Mouse (Mus musculus): ENCODE data around the gene Sned1.
"Not testable (repeated sequence)": the region's sequence is repeated elsewhere in the genome, so short reads cannot be mapped to it uniquely, and the experiment has no call there.

The Sned1 gene

DNA sequence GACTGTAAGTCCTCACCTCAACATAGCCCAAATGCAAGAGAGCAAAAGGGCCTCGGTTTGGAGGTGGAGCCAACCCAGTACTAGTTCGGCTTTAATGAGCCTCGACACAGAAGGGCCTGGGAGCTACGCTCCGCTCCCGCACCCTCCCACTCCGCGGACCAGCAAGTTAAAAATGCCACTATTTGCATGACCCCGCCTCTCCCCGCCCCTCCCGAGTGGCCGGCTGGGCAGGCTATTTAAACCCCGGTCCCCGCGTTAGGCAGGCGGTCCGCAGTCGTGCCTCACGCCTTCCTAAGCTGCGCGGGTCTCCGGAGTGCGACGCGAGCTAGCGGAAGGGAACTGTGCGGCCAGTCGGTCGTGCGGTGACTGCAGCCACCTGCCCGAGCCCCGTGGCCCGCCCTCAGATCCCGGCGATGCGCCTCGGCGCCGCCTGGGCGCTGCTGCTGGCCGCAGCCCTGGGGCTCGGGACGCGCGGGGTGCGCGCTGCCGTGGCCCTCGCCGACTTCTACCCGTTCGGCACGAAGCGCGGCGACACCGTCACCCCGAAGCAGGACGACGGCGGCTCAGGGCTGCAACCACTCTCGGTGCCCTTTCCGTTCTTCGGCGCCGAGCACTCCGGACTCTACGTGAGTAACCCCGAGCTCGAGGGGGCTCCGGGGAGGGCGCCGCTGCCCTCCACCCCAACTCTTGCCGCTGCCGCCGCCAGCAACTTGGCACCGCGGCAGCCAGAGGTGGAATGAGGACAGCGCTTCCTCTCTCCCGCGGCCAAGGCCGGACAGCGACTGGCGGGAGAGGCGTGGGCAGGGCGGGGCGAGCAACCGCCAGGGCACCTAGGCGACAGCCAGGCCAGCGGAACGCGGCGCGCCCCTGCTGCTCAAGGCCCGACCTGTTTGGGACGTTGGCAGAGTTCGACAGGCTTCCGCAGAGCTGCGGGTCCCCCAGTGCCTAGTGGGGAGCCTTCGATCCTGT is at the start of gene Sned1:
Sned1 (plus strand) TSS at position 266 of the 969 bp plus-strand sequence.
- peak; percentile 53 to 58 for DNase-seq (ENCODE audit: low spot score in 2 of 2)

DNA sequence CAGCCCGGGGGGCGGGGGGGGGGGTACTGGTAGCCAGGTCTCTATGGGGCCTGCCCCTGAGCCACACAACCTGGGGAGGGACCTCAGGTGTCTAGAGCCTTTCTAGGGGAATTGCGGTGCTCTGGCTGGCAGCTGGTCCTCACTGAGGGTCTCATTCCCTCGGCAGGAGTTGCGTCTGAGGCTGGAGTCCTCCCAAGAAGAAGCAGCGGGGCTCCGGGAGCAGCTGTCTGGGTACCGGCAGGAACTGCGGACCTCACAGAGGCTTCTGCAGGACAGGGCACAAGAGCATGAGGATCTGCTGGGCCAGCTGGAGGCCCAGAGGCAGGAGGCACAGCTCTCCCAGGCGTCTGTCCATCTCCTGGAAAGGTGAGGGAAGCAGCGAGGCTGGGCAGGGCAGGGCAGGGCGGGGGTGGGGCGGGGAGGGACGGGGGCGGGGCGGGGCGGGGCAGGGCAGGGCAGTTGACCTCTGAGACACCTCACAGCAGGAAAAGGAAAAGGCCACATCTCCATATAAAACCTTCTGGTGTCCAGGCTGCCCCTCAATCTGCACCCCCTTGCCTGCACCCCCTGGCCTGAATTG is 44.8 kb upstream of the Sned1 start:
- no peak for DNase-seq (ENCODE audit: low spot score in 2 of 2)

DNA sequence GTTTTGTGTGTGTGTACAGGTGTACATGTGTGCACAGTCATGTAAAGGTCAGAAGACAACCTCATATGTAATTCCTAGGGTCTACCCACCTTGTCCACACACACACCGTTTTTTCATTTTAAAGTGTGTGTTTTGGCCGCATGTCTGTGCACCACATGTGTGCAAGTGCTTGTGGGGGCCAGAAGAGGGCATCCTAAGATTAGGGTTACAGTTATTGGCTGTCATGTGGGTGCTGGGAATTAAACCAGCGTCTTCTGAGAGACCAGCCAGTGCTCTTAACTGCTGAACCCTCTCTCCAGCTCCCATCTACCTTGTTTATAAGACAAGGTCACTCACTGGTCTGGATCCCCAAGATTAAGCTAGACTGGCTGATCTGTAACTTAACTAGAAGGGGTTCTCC is 40.7 kb upstream of the Sned1 start:
- no peak for DNase-seq (ENCODE audit: low spot score in 2 of 2)

DNA sequence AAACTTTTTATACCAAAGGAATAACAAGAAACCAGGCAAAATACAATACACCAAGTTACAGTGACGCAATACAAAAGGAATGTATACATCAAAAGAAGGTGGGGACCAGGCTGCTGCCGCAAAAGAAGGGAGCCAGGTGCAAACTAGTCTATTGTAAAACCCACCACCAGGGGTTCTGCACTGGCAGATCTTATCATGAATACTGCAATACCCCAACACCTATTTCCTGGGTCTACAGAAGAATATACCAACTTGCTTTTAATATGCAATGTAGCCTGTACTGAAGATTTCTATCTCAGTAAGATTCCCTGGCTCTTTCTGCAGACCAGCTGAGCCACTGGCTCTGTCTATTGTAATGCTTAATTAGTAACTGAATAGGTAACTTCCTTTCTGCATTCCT is 38.2 kb upstream of the Sned1 start:
- DNase-seq (ENCODE audit: low spot score in 2 of 2) = not testable (repeated sequence)

DNA sequence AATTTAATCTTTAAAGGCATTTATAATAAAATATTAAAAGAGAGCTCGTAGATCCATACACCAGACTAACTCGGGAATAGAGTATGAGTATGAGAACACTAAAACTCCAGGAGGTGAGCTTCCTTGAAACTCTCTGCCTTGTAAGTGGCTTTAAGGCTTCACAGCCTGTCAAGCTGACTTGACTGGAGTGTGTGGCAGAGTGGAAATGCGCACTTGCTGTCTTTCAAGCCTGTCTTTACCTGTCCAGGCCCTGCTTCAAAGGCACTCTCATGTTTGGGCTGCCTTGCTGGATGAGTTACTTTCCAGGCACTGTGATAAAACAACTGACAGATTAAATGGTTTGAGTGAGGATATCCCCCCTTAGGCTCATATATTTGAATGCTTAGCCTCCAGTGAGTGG is 37.7 kb upstream of the Sned1 start:
- no peak for DNase-seq (ENCODE audit: low spot score in 2 of 2)

DNA sequence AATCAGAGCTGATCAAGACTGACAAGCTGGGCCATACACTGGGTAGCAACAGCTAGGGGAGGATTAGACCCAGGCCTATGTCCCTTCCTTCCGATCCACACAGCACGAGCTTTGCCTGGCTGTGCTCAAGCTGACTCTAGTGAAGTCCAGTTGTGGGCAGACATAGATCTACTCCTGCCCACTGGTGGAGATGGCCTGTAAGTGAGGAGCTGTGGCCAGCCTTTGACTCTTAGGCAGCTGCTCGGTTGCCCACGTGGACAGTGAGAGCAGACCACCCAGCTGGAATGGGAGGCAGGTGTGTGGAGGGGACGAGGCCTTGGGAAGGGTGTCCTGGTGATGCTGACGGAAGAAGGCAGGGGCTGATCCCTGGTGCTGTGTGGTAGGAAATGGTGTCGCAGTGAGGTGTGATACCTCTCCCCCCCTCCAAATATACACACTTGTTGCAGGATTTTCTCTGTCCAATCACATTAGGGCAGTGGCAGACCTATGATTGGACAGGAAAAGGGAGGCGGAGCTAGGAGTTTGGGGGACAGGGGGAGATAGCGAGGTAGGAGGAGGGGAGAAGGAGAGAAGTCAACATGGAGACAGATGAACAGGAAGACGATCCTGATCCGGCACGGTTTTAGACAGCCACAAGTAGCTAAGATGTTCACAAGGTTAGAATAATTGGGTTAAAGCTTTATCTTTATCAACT is 29.2 kb upstream of the Sned1 start:
- no peak for DNase-seq (ENCODE audit: low spot score in 2 of 2)

DNA sequence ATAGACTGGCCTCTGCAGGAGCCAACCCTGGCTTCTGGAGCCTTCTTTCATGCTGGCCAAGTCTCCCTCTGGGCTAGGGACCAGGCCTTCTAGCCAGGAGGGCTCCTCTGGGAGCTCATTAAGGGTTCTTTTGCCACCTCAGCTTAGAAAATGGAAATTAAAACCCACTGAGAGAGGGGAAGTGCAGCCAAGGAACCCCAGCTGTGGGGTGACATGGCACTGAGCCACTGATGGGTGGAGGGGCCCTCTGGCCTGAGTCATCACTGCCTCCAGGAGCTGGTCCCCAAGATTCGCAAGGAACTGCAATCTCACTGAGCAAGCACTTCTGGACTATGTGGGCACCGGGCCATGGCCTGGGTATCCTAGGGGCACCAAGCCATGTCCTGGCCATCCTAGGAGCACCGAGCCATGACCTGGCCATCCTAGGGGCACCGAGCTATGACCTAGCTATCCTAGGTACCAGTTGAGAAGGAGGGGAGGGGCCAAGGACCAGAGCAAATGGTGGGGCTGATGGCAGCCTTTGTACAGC is 28.0 kb upstream of the Sned1 start:
- DNase-seq (ENCODE audit: low spot score in 2 of 2) = no peak

DNA sequence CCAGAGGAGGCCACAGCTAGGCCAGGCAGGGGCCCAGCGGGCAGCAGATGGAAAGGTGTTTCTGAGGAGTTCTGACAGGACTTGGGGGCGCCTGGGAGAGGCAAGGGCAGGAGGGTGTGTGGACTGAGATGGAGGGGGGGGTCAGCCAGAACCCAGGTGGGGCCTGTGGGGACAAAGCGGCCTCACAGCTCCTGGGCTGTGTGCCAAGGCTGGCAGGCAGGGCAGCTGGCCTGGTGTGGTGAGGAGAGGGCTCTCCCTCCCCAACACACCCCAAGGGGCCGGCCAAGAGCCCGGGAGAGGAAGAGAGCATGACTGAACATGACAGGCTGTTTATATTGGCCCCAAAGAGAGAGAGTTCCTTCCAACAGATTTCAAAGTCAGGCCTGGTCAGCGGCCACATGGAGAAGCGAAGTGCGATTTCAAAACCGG is 25.4 kb upstream of the Sned1 start:
- no peak for DNase-seq (ENCODE audit: low spot score in 2 of 2)

DNA sequence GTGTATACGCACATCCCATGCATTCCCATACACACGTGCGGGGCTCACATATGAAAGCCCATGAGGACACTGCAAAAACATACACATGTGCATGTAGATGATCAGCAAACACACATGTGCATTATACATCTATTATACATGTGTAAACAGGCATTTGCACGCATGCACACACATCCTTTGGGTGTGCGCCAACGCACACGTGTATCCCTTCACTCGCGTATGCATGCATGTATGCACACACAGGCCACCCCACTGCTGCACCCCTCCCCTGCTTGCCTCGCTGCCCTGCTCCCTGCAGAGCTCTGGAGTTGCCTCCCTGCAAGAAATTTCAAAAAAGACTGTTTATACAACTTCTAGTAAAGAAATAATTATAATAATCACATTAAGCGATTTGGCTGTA is 24.6 kb upstream of the Sned1 start:
- no peak for DNase-seq (ENCODE audit: low spot score in 2 of 2)

DNA sequence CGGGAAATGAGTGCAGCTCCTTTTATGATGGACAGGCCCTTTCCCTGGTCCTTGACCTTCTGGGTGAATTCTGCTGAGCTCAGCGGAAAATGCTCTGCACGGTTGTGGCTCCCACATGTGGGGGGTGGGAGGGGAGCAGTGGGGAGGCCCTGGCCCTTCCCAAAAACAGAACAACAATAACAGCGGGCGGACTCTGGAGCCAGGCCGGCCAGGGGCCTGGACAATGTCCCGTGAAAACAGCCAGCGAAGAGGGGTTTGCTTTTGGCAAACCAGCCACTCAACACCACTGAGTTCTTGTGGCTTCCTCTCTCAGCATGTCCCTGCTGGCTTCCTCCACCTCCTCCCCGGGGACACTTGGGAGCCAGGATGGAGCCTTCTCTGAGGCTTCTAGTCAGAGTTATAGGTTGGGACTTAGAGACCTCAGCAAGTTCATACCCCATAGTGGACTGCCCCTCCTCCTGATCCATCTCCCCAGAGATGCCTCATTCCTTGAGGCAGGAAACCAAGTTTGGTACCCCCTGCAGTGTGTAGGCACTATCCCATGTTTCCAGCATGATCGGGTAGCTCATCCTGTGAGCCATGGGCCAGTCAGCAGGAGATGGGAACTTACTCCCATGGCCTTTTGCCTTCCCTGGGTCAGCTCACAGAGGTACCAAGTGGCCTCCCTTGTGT is 24.0 kb upstream of the Sned1 start:
- DNase-seq (ENCODE audit: low spot score in 2 of 2) = no peak

DNA sequence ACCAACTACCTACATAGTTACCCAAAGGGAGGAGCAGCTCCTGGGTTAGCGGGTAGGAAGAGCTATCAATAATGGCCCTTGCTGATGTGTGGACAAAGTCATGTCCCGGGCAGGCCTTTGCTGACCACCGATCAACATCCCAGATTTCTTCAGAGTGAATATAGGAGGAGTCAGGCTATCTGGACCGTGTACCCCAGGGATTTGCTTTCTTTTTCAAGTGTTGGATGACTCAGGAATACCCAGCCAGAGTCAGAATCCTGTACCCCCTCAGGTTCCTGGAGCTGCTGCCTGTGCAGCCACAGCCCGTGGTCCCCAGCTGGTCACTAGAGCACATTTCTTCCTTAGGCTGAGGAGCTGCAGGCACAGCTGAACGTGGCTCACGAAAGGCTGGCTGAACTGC is 23.2 kb upstream of the Sned1 start:
- no peak for DNase-seq (ENCODE audit: low spot score in 2 of 2)

DNA sequence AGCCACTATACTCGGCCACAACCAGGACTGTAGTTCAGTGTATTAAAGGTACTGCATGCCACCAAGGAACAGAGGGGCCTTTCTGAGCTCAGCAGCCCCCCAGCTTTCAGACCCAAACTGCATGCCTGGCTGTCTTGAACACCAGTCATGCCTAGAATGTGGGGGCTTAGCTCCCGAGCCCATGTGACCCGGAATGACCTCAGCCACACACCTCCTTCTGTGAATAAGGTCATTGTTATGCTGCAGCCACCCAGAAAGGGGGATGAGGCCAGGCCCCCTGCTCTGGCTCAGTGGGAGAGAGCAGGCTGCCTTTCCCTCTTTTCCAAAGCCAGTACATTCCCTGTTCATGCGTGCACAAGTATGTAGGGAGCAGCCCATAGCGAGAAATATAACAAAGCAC is 21.0 kb upstream of the Sned1 start:
- DNase-seq (ENCODE audit: low spot score in 2 of 2) = no peak

DNA sequence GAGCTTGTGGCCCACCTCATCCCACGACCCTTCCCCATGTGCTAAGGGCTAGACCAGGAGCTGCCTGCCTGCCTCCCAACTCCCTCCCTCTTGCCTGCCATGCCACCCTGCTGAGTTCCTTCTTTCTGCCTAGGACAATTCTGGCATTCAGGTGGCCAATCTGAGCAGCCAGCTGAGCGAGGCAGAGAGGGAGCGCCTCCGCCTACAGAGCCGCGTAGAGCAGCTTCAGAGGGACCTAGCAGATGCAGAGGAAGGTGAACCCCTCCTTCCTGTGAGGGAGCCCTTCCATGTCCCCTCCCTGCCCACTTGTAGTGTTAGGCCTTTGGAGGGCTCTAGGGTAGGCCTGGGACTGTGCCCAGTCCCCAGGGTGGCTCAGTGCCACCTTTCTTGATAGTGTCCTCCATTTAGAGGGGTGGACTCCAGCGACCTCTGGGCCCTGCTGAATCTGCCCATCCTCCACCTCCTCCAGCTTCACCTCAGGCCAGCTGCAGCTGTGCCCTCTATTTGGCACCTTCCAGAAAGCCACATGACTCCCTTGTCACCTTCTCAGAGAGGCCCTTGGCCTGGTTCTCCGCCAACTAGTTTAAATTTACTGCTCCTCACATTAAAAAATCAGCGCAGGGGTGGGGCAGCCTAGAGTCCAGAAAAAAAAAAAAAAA is 18.7 kb upstream of the Sned1 start:
- DNase-seq (ENCODE audit: low spot score in 2 of 2) = no peak

DNA sequence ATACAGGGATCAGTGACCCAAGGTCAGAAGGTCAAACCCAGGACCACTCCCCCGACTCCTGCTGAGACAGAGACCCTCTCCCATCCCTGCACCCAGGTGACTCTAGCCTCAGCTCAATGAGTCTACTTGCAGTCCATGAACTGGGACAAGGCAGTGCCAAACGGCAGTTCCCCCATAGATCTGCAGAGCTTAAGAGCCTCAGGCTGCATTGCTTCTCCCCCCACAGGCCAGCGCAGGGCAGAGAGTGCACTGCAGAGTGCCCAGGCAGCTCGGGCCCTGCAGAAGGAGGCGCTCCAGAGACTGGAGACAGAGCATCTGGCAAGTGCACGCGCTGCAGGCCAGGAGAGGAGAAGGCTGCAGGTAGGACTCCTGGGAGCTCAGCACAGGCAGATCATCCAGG is 18.1 kb upstream of the Sned1 start:
- DNase-seq (ENCODE audit: low spot score in 2 of 2) = no peak

DNA sequence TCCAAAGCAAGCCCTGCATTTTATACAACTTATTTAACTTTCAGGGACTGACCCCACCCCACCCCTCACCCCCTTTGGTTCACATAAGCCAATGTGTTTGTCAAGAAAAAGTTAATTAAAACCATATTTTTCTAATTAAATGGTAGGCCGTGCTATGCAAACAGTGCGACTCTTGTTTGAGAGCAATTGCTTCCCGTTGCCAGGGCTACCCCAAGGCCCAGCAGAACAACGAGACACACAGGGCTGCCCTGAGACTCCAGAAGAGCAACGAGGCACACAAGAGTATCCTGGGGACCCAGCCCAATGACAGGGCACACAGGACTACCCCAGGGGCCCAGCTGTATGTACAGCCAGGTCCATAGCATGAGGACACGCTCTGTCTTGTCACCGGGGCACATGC is 14.9 kb upstream of the Sned1 start:
- DNase-seq (ENCODE audit: low spot score in 2 of 2) = no peak

DNA sequence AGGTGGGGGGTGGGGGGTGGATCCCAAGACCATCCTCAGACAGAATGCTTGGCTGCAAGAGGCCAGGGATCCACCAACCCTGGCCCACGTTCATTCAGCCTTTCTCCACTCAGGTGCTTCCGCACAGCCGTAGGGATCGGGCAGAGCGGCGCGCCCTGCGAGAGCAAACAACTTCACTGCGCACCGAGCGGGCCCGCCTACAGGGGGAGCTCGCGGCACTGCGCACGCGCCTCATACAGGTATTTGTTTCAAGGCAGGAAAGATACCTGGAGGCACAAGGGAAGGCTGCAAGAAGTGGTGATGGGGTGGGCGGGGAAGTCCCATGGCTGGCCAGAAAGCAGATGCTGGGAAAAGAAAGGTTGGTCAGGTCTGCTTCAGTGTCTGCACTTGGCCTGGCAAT is 11.7 kb upstream of the Sned1 start:
- DNase-seq (ENCODE audit: low spot score in 2 of 2) = no peak

DNA sequence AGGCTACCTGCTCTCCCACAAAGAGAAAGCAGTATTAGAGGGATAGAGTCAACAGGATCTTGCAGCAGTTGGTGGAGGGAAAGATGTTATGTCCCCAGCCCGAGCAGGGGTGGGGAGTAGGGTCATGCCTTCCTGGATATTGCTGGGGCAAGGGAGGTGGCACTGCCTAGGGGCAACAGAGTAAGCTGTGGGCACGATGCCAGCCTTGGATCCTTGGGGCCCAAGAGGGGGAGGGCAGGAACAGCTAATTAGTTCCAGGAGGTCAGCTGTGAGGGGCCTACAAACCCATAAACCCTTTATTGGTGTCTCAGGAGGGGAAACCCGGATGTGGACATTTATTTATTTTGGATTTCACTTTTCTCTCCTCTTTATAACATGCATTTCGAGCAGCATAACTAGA is 10.4 kb upstream of the Sned1 start:
- no peak for DNase-seq (ENCODE audit: low spot score in 2 of 2)

DNA sequence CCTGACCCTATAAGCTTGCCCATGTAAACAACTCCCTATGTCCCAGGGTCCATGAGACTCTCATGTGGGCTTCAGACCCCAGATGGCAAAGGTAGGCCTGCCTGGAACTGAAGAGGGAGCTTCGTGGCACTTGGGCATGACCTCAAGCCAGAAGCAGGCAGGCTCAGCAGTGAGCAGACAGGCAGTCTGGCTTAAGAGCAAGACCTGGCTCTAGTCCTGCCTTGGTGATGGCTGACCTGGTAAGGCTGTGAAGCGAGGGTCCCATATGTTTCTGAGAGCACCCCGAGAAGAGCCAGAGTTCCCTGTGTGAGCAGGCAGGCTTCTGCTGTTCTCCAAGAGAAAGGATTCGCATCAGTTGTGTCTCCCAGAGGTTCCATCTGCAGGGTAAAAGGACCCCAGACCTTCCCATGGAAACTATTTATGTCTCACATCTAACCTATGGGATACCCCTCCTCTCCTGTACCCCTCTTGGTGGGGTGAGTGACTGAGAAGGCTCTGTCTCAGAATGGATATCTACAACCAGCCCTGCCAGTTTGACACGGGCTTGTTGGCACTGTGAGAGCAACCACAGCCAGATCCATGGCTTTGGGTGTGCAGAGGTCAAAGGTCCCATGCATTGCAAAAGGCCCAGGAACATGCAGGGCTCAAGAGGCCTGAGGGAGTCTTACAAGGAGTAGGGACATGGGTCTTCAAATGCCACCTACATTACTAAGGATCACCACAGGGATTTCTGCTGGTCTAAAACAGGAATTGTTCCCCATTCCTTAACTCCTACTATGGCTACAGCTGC is 9.7 kb upstream of the Sned1 start:
- no peak for DNase-seq (ENCODE audit: low spot score in 2 of 2)

DNA sequence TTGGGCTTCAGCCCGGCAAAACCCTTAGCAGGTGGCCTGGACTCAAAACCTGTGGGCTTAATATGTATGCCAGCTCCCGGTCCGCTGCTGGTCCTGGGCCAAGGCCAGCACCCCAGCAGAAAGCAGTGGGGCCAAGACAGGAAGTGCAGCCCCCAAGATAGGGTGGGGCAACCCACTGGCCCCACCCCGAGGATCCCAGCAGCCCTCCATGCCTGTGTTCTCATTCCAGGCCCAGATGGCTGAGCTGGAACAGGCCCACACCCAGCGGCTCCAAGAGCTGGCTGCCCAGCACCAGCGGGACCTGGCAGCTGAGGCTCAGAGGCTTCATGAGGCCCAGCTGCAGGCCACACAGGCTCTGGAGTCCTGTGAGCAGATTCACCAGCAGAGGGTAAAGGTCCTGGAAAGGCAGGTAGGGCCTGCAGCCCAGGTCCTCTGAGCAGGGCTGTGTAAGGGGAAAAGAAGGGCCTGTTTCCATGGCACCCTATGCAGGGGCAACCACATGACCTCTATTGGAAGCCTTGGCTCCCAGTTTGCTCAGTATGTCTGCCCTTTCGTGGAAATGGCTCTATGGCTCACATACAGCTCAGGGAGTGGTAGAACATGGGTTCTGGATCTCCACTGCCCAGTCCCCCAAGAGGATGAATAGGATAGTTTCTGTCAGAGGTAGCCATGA is 8.2 kb upstream of the Sned1 start:
- DNase-seq (ENCODE audit: low spot score in 2 of 2) = no peak

DNA sequence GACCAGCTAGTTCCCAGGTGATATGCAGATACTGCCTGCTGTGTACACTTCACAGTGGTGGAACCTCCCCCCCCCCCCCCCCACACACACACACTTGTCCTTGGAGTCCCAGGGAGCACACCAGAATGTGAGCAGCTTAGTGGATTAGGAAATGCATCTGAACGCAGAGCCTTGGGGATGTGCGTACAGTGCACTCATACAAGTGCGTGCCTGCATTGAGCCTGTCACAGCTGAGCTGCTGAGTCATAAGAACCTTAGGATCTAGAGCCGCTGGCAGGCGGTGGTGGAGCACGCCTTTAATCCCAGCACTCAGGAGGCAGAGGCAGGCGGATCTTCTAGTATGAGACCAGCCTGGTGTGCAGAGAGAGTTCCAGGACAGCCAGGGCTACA is 7.7 kb upstream of the Sned1 start:
- DNase-seq (ENCODE audit: low spot score in 2 of 2) = no peak

Measured in frontal cortex, postnatal 25 days (tissue).